Mouse (Mus musculus) layer of hippocampus, adult 6 months (tissue): ENCODE results near the gene Glul. TPM values are rescaled to one million over a fixed set of nuclear protein-coding genes. Genes with fewer than 3 reads are reported as not detected.

ENCODE experiments used
- long read RNA-seq, 2 experiments: library from polyadenylated mRNA; unstranded; transcript quantifications; one replicate each; pipeline ENCODE4 v2.0.0; 2019 to 2020
- microRNA-seq: library from miRNA; unstranded; fragments of <30 nt; microRNA quantifications from one replicate; pipeline ENCODE4 v1.2.0, GENCODE M21; 2020
- polyA plus RNA-seq: library from polyadenylated mRNA; unstranded; fragments of <200 nt; fragmentation: Nextera tagmentation; gene quantifications from 2 replicates; pipeline ENCODE4 v1.2.3, GENCODE M21; 2021

The Glul gene
- 175 and 203 TPM in 2 replicates for polyA plus RNA-seq
- long read RNA-seq, experiment 1, transcript Glul-201 (7 exons, 2,792 nt), result major isoform, 307 of 419 reads
- long read RNA-seq, experiment 1, partial matches to known transcripts, result 63 of 419 reads
- long read RNA-seq, experiment 1, other reads (novel, unspliced or antisense), result 49 of 419 reads
- long read RNA-seq, experiment 2, transcript Glul-201 (7 exons, 2,792 nt), result major isoform, 120 of 151 reads
- long read RNA-seq, experiment 2, partial matches to known transcripts, result 17 of 151 reads
- long read RNA-seq, experiment 2, other reads (novel, unspliced or antisense), result 14 of 151 reads

GRCm38 (mm10) chr1:153899731-153900380 lies at the start of gene Glul, which contains the start of gene Teddm2:
Glul (plus strand) TSS chr1:153899944.
Teddm2 (minus strand) TSS chr1:153900228.

GRCm38 (mm10) chr1:153874045-153874444 lies 25.7 kb upstream of the Glul start, which contains the start of gene Teddm1b:
Teddm1b (plus strand) TSS chr1:153874345.

GRCm38 (mm10) chr1:153891442-153891841 lies 8.3 kb upstream of the Glul start, which contains the start of gene Teddm1a:
Teddm1a (plus strand) TSS chr1:153891742.

Small RNA genes within 50 kb of the gene (microRNA-seq; reads per million reads assigned to microRNA genes)
- 67.9 reads per million, percentile 55 among the genes with 10 or more reads in this experiment for gene Mir8114

Other genes starting within 250 kb of the Glul start
- 6.8 and 8.5 TPM in 2 replicates for gene Rgs8, start 246.9 kb upstream of the Glul start, polyA plus RNA-seq
- gene Rgs16, start 159.6 kb upstream of the Glul start, polyA plus RNA-seq, result 3.5 and 4.1 TPM in 2 replicates
- gene Rnasel, start 150.5 kb upstream of the Glul start, polyA plus RNA-seq, result 3.2 and 3.4 TPM in 2 replicates
- gene Rgsl1, start 55.8 kb upstream of the Glul start, polyA plus RNA-seq, result 0.25 and 0.60 TPM in 2 replicates
- gene Teddm1b, start 25.6 kb upstream of the Glul start, polyA plus RNA-seq, result 0.98 and 1.2 TPM in 2 replicates
- gene Teddm1a, start 8.2 kb upstream of the Glul start, polyA plus RNA-seq, result not detected in 2 replicates
- 1.4 TPM in 2 replicates for gene Teddm2, start 284 bp downstream of the Glul start, polyA plus RNA-seq